Mouse (Mus musculus): ENCODE data around the gene Gcnt2. TPM values are rescaled to one million over a fixed set of nuclear protein-coding genes. Genes with fewer than 3 reads are reported as not detected.

Gcnt2 gene
- 1 to 10 TPM in 1 of 3 experiments, under 1 TPM in 1, not detected in 1; 0.17 to 1.1 TPM for polyA plus RNA-seq (2017; shearing (Covaris generic))

- no peak for ATAC-seq
Observed at GRCm38 (mm10) chr13:40859652-40860399, at the start of gene Gcnt2. Gene Gcnt2, plus strand, starts transcription at chr13:40859754.

- no peak for ATAC-seq
Observed at GRCm38 (mm10) chr13:40820617-40821016, 38.9 kb upstream of the Gcnt2 start.

DNA sequence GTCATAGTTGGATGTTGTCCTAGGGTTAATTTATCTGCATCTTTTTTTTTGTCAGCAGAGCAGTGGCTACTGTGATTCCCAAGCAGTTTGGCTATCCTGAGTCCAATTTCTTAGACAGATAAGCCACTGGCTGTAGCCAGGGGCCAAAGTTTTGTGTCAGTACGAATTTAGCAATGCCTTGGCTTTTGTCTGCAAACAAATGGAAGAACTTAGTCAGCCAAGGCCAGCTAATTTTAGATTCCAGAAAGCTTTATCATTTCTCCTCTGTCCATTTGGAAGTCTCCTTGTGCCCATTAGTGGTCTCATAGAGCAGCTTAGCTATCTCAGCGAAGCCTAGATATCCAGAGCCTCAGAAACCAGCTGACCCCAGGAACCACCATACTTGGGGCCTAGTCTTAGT lies 37.6 kb upstream of the Gcnt2 start:
- ATAC-seq: no peak

GRCm38 (mm10) chr13:40841146-40841787 lies 18.3 kb upstream of the Gcnt2 start:
- no peak for ATAC-seq

GRCm38 (mm10) chr13:40842141-40842540 lies 17.4 kb upstream of the Gcnt2 start:
- no peak for ATAC-seq

DNA sequence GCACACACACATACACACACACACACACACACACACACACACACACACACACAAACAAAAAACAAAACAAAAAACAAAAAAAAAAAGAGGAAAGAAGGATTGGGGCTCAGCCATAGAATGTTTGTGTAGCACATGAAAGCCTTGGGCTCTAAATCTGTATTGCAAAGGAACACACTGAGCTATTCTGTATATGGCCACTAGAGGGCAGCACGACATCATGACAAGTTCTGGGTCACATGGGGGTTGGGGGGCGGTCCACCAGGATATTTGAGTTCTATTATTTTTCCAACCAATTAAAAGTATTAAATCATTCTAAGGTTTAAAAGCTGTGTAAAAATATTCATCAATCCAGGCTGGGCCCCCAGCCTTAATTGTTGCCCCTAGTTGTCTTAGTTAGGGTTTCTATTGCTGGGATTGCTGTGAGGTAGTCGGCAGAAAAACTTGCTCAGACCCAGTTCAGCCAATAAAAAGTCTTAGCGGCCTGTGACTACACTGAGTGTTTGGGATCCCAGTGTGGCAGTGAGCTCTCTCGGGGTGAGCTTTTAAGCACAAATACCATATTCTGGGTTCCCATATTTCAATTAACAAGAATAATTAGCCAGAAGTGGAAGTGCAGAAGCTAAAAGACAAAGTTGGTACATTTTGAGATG lies 16.0 kb upstream of the Gcnt2 start:
- ATAC-seq: no peak

GRCm38 (mm10) chr13:40844144-40844543 lies 15.4 kb upstream of the Gcnt2 start:
- ATAC-seq: no peak

GRCm38 (mm10) chr13:40845951-40846350 lies 13.6 kb upstream of the Gcnt2 start:
- no peak for ATAC-seq

GRCm38 (mm10) chr13:40846375-40846774 lies 13.2 kb upstream of the Gcnt2 start:
- ATAC-seq: no peak

DNA sequence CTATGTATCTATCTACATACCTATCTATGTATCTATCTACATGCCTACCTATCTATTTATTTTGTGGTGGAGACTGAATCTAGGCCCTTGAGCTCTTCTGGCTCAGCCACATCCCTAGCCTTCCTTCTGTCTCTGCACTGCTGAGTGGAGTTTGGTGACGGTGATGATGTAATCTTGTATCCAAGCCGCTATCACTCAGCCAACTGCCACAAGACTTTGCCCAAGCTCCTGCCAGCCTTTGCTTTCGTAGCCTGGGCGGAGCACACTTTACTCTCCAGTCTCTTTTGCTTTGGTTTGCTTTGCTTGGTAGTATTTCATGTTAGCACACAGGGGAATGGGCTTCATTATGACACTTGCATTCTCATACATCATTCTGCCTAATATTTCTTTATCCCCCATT lies 11.7 kb upstream of the Gcnt2 start:
- ATAC-seq: no peak

- ATAC-seq: no peak
Observed at GRCm38 (mm10) chr13:40850686-40851085, 8.9 kb upstream of the Gcnt2 start.

- no peak for ATAC-seq
Observed at GRCm38 (mm10) chr13:40851281-40851680, 8.3 kb upstream of the Gcnt2 start.

DNA sequence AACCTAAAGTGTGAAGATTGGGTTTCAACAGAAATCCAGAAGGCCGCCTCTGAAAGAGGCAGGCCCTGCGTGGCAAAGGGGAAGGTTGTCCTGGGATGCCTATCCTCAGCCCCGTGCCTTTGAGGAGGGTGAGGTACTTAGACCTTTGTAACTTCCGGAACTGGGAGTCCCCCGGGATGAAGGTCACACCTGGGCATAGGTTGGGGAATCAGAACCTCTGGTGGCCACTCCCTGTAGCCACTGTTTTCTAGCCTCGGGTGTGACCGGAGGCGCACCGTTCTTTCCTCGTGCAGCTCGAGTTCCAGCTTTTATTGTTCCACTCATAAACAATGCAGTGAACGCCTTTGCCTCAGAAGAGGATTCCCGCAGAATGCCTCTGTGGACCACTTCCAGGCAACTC lies 7.6 kb upstream of the Gcnt2 start:
- ATAC-seq: no peak

DNA sequence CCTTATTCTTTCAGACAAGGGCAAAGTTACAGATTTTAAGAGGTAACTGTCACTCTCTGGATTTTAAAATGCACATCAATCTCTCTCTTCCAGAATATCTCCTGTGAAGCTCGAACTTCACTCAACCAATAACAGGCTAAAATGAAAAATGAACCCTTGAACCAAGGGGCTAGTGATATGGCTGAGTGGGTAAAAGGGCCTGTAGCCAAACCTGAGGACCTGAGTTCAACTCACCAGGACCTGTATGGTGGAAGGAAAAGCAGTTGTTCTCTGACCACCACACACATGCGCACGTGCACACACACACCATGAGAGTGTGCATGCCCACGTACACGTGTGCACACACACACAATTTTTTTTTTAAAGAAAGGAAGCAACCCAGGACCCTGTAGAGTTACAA lies 6.8 kb upstream of the Gcnt2 start:
- no peak for ATAC-seq

- no peak for ATAC-seq
Observed at GRCm38 (mm10) chr13:40853842-40854241, 5.7 kb upstream of the Gcnt2 start.

- ATAC-seq: no peak
Observed at GRCm38 (mm10) chr13:40854451-40855058, 5.0 kb upstream of the Gcnt2 start.

GRCm38 (mm10) chr13:40855266-40855665 lies 4.3 kb upstream of the Gcnt2 start:
- ATAC-seq: no peak

GRCm38 (mm10) chr13:40856786-40857185 lies 2.8 kb upstream of the Gcnt2 start:
- no peak for ATAC-seq

DNA sequence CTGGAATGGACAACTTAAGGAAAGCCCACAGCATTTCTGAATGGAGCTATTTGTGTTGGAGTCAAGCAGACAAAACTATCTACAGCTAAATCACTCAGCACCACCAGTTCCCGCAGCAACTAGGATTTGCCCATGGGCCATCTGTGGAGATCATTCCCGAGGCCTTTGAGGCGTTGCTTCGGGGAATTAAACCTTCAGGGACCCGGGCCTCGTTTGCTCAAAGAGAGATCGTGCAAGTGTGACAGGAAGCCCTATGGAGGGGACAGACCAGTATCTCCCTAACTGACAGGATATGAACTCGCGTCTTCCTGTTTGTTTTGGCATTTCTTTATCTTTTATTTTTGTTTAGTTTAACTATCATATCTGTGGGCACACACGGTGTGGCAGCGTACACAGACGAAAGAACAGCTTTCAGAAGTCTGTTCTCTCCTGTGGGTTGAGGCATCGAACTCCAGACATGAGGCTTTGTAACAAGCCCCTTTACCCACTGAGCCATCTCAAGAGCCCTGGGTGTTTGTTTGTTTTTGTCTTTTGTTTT lies 2.2 kb upstream of the Gcnt2 start:
- ATAC-seq: no peak

GRCm38 (mm10) chr13:40859225-40859624 lies 329 bp upstream of the Gcnt2 start:
- ATAC-seq: no peak

- ATAC-seq: no peak
Observed at GRCm38 (mm10) chr13:40863006-40863405, 3.5 kb downstream of the Gcnt2 start.

- ATAC-seq: no peak
Observed at GRCm38 (mm10) chr13:40868844-40869587, 9.5 kb downstream of the Gcnt2 start.

Measured in inflammation-experienced regulatory T-cells, adult 6 months (primary cell).